Mouse (Mus musculus) ES-E14 (cell line): Measurements from ENCODE around the gene Mfge8. TPM values are rescaled to one million over a fixed set of nuclear protein-coding genes. Genes with fewer than 3 reads are reported as not detected.

Experiments used
- DNase-seq: peaks from one replicate; pipeline ENCODE4 v3.0.0-alpha.2; 2013; ENCODE audit warnings: low read depth, low spot score
- H3K27ac ChIP-seq: 2 replicates; pipeline ENCODE4 v1.5.1; 2012; ENCODE audit warnings: low read depth, mild to moderate bottlenecking, low read length, moderate library complexity, mixed read lengths; ENCODE audit not compliant: poor library complexity, insufficient read depth, severe bottlenecking
- H3K36me3 ChIP-seq: 2 replicates; pipeline ENCODE4 v1.6.1; 2012; ENCODE audit warnings: mild to moderate bottlenecking, low read length, moderate library complexity, mixed read lengths; ENCODE audit not compliant: control insufficient read depth, poor library complexity, insufficient read depth, severe bottlenecking
- H3K4me1 ChIP-seq, 2 experiments: fragments of 150-350 bp in 1 of 2; sonication (generic) in 1 of 2; 2 replicates each; pipeline ENCODE4 v1.6.1; 2012; ENCODE audit warnings: low read length in 2 of 2, mild to moderate bottlenecking in 1 of 2, mixed read lengths in 1 of 2; ENCODE audit not compliant: control insufficient read depth in 2 of 2, insufficient read depth in 2 of 2, poor library complexity in 1 of 2
- H3K4me3 ChIP-seq, 2 experiments: fragments of 150-350 bp in 1 of 2; sonication (generic) in 1 of 2; 2 replicates each; pipeline ENCODE4 v1.5.1; 2012; ENCODE audit warnings: low read length in 2 of 2, low read depth in 1 of 2, mild to moderate bottlenecking in 1 of 2, mixed read lengths in 1 of 2; ENCODE audit not compliant: insufficient read depth in 1 of 2, poor library complexity in 1 of 2, severe bottlenecking in 1 of 2
- H3K9ac ChIP-seq: 2 replicates; pipeline ENCODE4 v1.6.1; 2012; ENCODE audit warnings: low read depth, mild to moderate bottlenecking, low read length, mixed read lengths; ENCODE audit not compliant: poor library complexity, insufficient read depth, severe bottlenecking
- H3K9me3 ChIP-seq: fragments of 150-350 bp; sonication (generic); 2 replicates; pipeline ENCODE4 v1.6.1; 2012; ENCODE audit warnings: low read depth, mild to moderate bottlenecking, low read length; ENCODE audit not compliant: control insufficient read depth, insufficient read depth
- CHD2 ChIP-seq: IDR thresholded peaks from 2 replicates; pipeline ENCODE4 v1.6.1; 2014; ENCODE audit warnings: mild to moderate bottlenecking, low read depth, low read length, inconsistent platforms
- HCFC1 ChIP-seq: IDR thresholded peaks from 2 replicates; pipeline ENCODE4 v1.6.1; 2012; ENCODE audit warnings: low read length, inconsistent platforms, borderline replicate concordance; ENCODE audit not compliant: insufficient read depth
- MAFK ChIP-seq: IDR thresholded peaks from 2 replicates; pipeline ENCODE4 v1.6.1; 2014; ENCODE audit warnings: mild to moderate bottlenecking, low read depth, low read length, inconsistent platforms; ENCODE audit not compliant: insufficient read depth
- ZC3H11A ChIP-seq: IDR thresholded peaks from 2 replicates; pipeline ENCODE4 v1.6.1; 2012; ENCODE audit warnings: low read depth, mild to moderate bottlenecking, inconsistent platforms, low read length, borderline replicate concordance
- ZNF384 ChIP-seq: IDR thresholded peaks from 2 replicates; pipeline ENCODE4 v1.6.1; 2012; ENCODE audit warnings: low read depth, low read length, inconsistent platforms
- in situ Hi-C, 2 experiments: fragments of 600-800 bp; cut with MboI; formaldehyde crosslinking; loops; one replicate each; pipeline ENCODE4 v1.15.1; 2025; ENCODE audit warnings: low sequenced_read_pairs in 2 of 2, inconsistent platforms in 1 of 2; ENCODE audit not compliant: unreplicated experiment in 2 of 2
- total RNA-seq: library from RNA; depleted of rRNA; stranded (reverse); fragments of 300-350 nt; gene quantifications from 2 replicates; pipeline ENCODE4 v1.2.3, GENCODE M21; 2012

The Mfge8 gene
- total RNA-seq, 1 experiment, result 412 TPM

GRCm38 (mm10) chr7:79171782-79172181 lies 22.9 kb upstream of the Mfge8 start:
- no peaks in the 10 kb centered on the region for H3K9me3 ChIP-seq
- H3K4me3 ChIP-seq, result no peak overlapping the region
- DNase-seq, result no peak
- no peak overlapping the region for H3K9ac ChIP-seq
- peaks cover 0 to 4% of the 10 kb centered on the region in 2 experiments; a peak in 1 of 4 replicates for H3K4me1 ChIP-seq
- H3K27ac ChIP-seq, result no peak overlapping the region
- TF ChIP-seq ZNF384 (no peak), HCFC1 (no peak), ZC3H11A (no peak), CHD2 (no peak), MAFK (no peak)
- H3K36me3 ChIP-seq, result no peaks in the 10 kb centered on the region
- in situ Hi-C loops, result no loop called here

- no peaks in the 10 kb centered on the region for H3K9me3 ChIP-seq
- in situ Hi-C loops, result no loop called here
- no peak overlapping the region for H3K4me3 ChIP-seq
- no peak overlapping the region for H3K9ac ChIP-seq
- no peak overlapping the region for H3K27ac ChIP-seq
- peaks cover 0 to 5% of the 10 kb centered on the region in 2 experiments; a peak in 1 of 4 replicates for H3K4me1 ChIP-seq
- H3K36me3 ChIP-seq, result no peaks in the 10 kb centered on the region
- TF ChIP-seq ZNF384, result no peak
- no peak for TF ChIP-seq CHD2
- TF ChIP-seq ZC3H11A, result no peak
- TF ChIP-seq HCFC1, result no peak
- no peak for TF ChIP-seq MAFK
- DNase-seq, result no peak
Observed at GRCm38 (mm10) chr7:79167006-79167562, 18.2 kb upstream of the Mfge8 start.

- in situ Hi-C loops, result loop anchor here in 1 of 2 experiments (10.0 kb wide), 1 partner anchor 75 kb away; no protein-coding TSS in a partner anchor
- Histone ChIP-seq H3K36me3 (no peaks in the 10 kb centered on the region), H3K27ac (no peak overlapping the region), H3K4me3 (no peak overlapping the region), H3K4me1 (no peaks in the 10 kb centered on the region), H3K9me3 (no peaks in the 10 kb centered on the region), H3K9ac (no peak overlapping the region)
- no peak for DNase-seq
- TF ChIP-seq CHD2 (no peak), MAFK (no peak), ZC3H11A (no peak), ZNF384 (no peak), HCFC1 (no peak)
Observed at GRCm38 (mm10) chr7:79159406-79159805, 10.5 kb upstream of the Mfge8 start.

GRCm38 (mm10) chr7:79149522-79149921 lies 662 bp upstream of the Mfge8 start:
- Histone ChIP-seq H3K27ac (no peak overlapping the region; the same call in 1 of the 2 replicates), H3K4me3 (no peak overlapping the region), H3K9me3 (no peaks in the 10 kb centered on the region), H3K36me3 (peaks cover 11% of the 10 kb centered on the region), H3K4me1 (peaks cover 0 to 16% of the 10 kb centered on the region in 2 experiments; a peak in 3 of 4 replicates), H3K9ac (no peak overlapping the region)
- TF ChIP-seq CHD2, result no peak
- TF ChIP-seq HCFC1, result no peak
- TF ChIP-seq MAFK, result no peak
- TF ChIP-seq ZC3H11A, result no peak
- no peak for TF ChIP-seq ZNF384
- DNase-seq, result no peak
- in situ Hi-C loops, result loop anchor here (25.0 kb wide), 1 partner anchor 213 kb away; no protein-coding TSS in a partner anchor
